Mouse (Mus musculus) neural tube, embryonic 13.5 days (tissue): ENCODE results near the gene Zfhx3. TPM values are rescaled to one million over a fixed set of nuclear protein-coding genes. Genes with fewer than 3 reads are reported as not detected.

Experiments used
- ATAC-seq: fragments of 200-750 bp; cut with Nextera tagmentation; 2 replicates; pipeline ENCODE4 v1.8.0; 2017; ENCODE audit warnings: low read depth, mild to moderate bottlenecking, moderate TSS enrichment, moderate library complexity
- H3K27ac ChIP-seq: fragments of 300-500 bp; sonication (generic); replicated peaks from 2 replicates; pipeline ENCODE4 v1.5.1; 2015; ENCODE audit warnings: moderate library complexity, mild to moderate bottlenecking, inconsistent platforms
- H3K27me3 ChIP-seq: fragments of 300-500 bp; sonication (generic); 2 replicates; pipeline ENCODE4 v1.6.1; 2015; ENCODE audit warnings: mild to moderate bottlenecking, inconsistent platforms
- H3K36me3 ChIP-seq: fragments of 300-500 bp; sonication (generic); 2 replicates; pipeline ENCODE4 v1.6.1; 2015; ENCODE audit warnings: mild to moderate bottlenecking, inconsistent platforms
- H3K4me1 ChIP-seq: fragments of 300-500 bp; sonication (generic); replicated peaks from 2 replicates; pipeline ENCODE4 v1.6.1; 2015; ENCODE audit warnings: inconsistent platforms
- H3K4me2 ChIP-seq: fragments of 300-500 bp; sonication (generic); 2 replicates; pipeline ENCODE4 v1.6.1; 2015; ENCODE audit warnings: inconsistent platforms, mild to moderate bottlenecking, moderate library complexity
- H3K4me3 ChIP-seq: fragments of 300-500 bp; sonication (generic); 2 replicates; pipeline ENCODE4 v1.5.1; 2015; ENCODE audit warnings: mild to moderate bottlenecking, inconsistent platforms
- H3K9ac ChIP-seq: fragments of 300-500 bp; sonication (generic); 2 replicates; pipeline ENCODE4 v1.6.1; 2015; ENCODE audit warnings: moderate library complexity, mild to moderate bottlenecking, inconsistent platforms
- H3K9me3 ChIP-seq: fragments of 300-500 bp; sonication (generic); 2 replicates; pipeline ENCODE4 v1.6.1; 2016; ENCODE audit warnings: inconsistent platforms
- WGBS: fragments of 180-500 bp; shearing (Covaris S2); methylation state at CpG from one replicate; pipeline ENCODE4 v1.1.7; 2015; 5-methylcytosine and 5-hydroxymethylcytosine counted together
- polyA plus RNA-seq: library from polyadenylated mRNA; unstranded; fragments of >200 nt; fragmentation: Nextera tagmentation; extraction: Ambion mirVana; gene quantifications from 2 replicates; pipeline ENCODE4 v1.2.1, GENCODE M21; 2015

Gene Zfhx3
- polyA plus RNA-seq, 1 experiment from 2014 or later, result 28.2 TPM

GRCm38 (mm10) chr8:107957566-107957965 is 15.1 kb downstream of the Zfhx3 start:
- no peak overlapping the region for H3K4me2 ChIP-seq
- H3K27me3 ChIP-seq, result no peaks in the 10 kb centered on the region
- peak overlapping the region; percentile 25; the same call in 1 of the 2 replicates for H3K27ac ChIP-seq
- 53% methylated on average over 8 of the region's 8 CpGs for WGBS
- H3K36me3 ChIP-seq, result no peaks in the 10 kb centered on the region
- no peaks in the 10 kb centered on the region for H3K9me3 ChIP-seq
- peaks cover 17% of the 10 kb centered on the region for H3K4me1 ChIP-seq
- no peak overlapping the region for H3K9ac ChIP-seq
- no peak for ATAC-seq
- H3K4me3 ChIP-seq, result no peak overlapping the region

GRCm38 (mm10) chr8:107960466-107960865 is 18.0 kb downstream of the Zfhx3 start:
- Histone ChIP-seq H3K4me2 (peak overlapping the region; percentile 4), H3K9ac (peak overlapping the region; percentile 19; the same call in 1 of the 2 replicates), H3K4me1 (peaks cover 17% of the 10 kb centered on the region), H3K36me3 (no peaks in the 10 kb centered on the region), H3K4me3 (no peak overlapping the region), H3K27me3 (no peaks in the 10 kb centered on the region), H3K9me3 (no peaks in the 10 kb centered on the region), H3K27ac (peak overlapping the region; percentile 59)
- ATAC-seq, result no peak
- 55% methylated on average over 11 of the region's 11 CpGs for WGBS

- WGBS, result 48% methylated on average over 8 of the region's 8 CpGs
- peak overlapping the region; percentile 59 for H3K27ac ChIP-seq
- H3K27me3 ChIP-seq, result no peaks in the 10 kb centered on the region
- H3K4me1 ChIP-seq, result peaks cover 17% of the 10 kb centered on the region
- no peak for ATAC-seq
- no peak overlapping the region for H3K4me3 ChIP-seq
- H3K4me2 ChIP-seq, result peak overlapping the region; percentile 4
- no peaks in the 10 kb centered on the region for H3K36me3 ChIP-seq
- no peaks in the 10 kb centered on the region for H3K9me3 ChIP-seq
- H3K9ac ChIP-seq, result peak overlapping the region; percentile 19; the same call in 1 of the 2 replicates
These were observed 18.4 kb downstream of the Zfhx3 start for GRCm38 (mm10) chr8:107960878-107961277.

GRCm38 (mm10) chr8:107972198-107972597 is 29.8 kb downstream of the Zfhx3 start:
- Histone ChIP-seq H3K4me1 (no peaks in the 10 kb centered on the region), H3K36me3 (no peaks in the 10 kb centered on the region)

GRCm38 (mm10) chr8:107974451-107974850 is 32.0 kb downstream of the Zfhx3 start:
- Histone ChIP-seq H3K4me1 (no peaks in the 10 kb centered on the region), H3K27me3 (peaks cover 39% of the 10 kb centered on the region), H3K27ac (no peak overlapping the region), H3K9ac (no peak overlapping the region), H3K4me2 (no peak overlapping the region), H3K4me3 (no peak overlapping the region), H3K9me3 (no peaks in the 10 kb centered on the region), H3K36me3 (no peaks in the 10 kb centered on the region)
- WGBS, result 77% methylated on average over 13 of the region's 13 CpGs
- no peak for ATAC-seq

More at GRCm38 (mm10) chr8:107972198-107972597, 29.8 kb downstream of the Zfhx3 start:
- Histone ChIP-seq H3K4me3 (no peak overlapping the region), H3K9me3 (no peaks in the 10 kb centered on the region), H3K9ac (no peak overlapping the region), H3K27me3 (peaks cover 23% of the 10 kb centered on the region), H3K4me2 (no peak overlapping the region), H3K27ac (no peak overlapping the region)
- 90% methylated on average over 4 of the region's 4 CpGs for WGBS
- no peak for ATAC-seq

- Histone ChIP-seq H3K27me3 (peaks cover 63% of the 10 kb centered on the region), H3K27ac (no peak overlapping the region), H3K9me3 (no peaks in the 10 kb centered on the region), H3K4me2 (no peak overlapping the region), H3K36me3 (no peaks in the 10 kb centered on the region), H3K4me3 (no peak overlapping the region), H3K9ac (no peak overlapping the region), H3K4me1 (peaks cover 9% of the 10 kb centered on the region; the same call in 1 of the 2 replicates)
- WGBS, result 71% methylated on average over 1 of the region's 1 CpGs
- ATAC-seq, result no peak
These were observed 35.8 kb downstream of the Zfhx3 start for GRCm38 (mm10) chr8:107978247-107978646.

GRCm38 (mm10) chr8:107980618-107981017 is 38.2 kb downstream of the Zfhx3 start:
- Histone ChIP-seq H3K4me3 (no peak overlapping the region), H3K36me3 (no peaks in the 10 kb centered on the region), H3K4me1 (peaks cover 9% of the 10 kb centered on the region; the same call in 1 of the 2 replicates), H3K27me3 (peaks cover 77% of the 10 kb centered on the region), H3K9me3 (no peaks in the 10 kb centered on the region), H3K9ac (no peak overlapping the region), H3K27ac (no peak overlapping the region), H3K4me2 (no peak overlapping the region)
- WGBS, result 16% methylated on average over 10 of the region's 10 CpGs
- ATAC-seq, result no peak

- Histone ChIP-seq H3K4me3 (no peak overlapping the region), H3K9me3 (no peaks in the 10 kb centered on the region), H3K27ac (no peak overlapping the region), H3K27me3 (peaks cover 78% of the 10 kb centered on the region), H3K4me1 (peaks cover 9% of the 10 kb centered on the region), H3K9ac (no peak overlapping the region), H3K4me2 (peak overlapping the region; percentile 37), H3K36me3 (no peaks in the 10 kb centered on the region)
- ATAC-seq, result peak; percentile 89
- WGBS, result 17% methylated on average over 15 of the region's 15 CpGs
These were observed 44.2 kb downstream of the Zfhx3 start for GRCm38 (mm10) chr8:107986629-107987028.

GRCm38 (mm10) chr8:107998874-107999273 is 56.4 kb downstream of the Zfhx3 start:
- peaks cover 6% of the 10 kb centered on the region for H3K4me1 ChIP-seq
- H3K4me3 ChIP-seq, result no peak overlapping the region
- H3K27ac ChIP-seq, result no peak overlapping the region

GRCm38 (mm10) chr8:108011516-108011915 is 69.1 kb downstream of the Zfhx3 start:
- 79% methylated on average over 11 of the region's 11 CpGs for WGBS
- no peak for ATAC-seq
- Histone ChIP-seq H3K27me3 (no peaks in the 10 kb centered on the region), H3K9ac (no peak overlapping the region), H3K4me2 (no peak overlapping the region), H3K4me3 (no peak overlapping the region), H3K36me3 (no peaks in the 10 kb centered on the region), H3K27ac (no peak overlapping the region), H3K4me1 (no peaks in the 10 kb centered on the region), H3K9me3 (no peaks in the 10 kb centered on the region)

More at GRCm38 (mm10) chr8:107998874-107999273, 56.4 kb downstream of the Zfhx3 start:
- ATAC-seq, result no peak
- Histone ChIP-seq H3K9me3 (no peaks in the 10 kb centered on the region), H3K9ac (no peak overlapping the region), H3K27me3 (0 out of 2 replicates have a peak, but pooled peaks cover 1% of the 10 kb centered on the region), H3K4me2 (no peak overlapping the region), H3K36me3 (no peaks in the 10 kb centered on the region)
- 96% methylated on average over 10 of the region's 10 CpGs for whole genome bisulfite sequencing

- 0 out of 2 replicates have a peak, but pooled peaks cover 6% of the 10 kb centered on the region for H3K4me1 ChIP-seq
- no peaks in the 10 kb centered on the region for H3K36me3 ChIP-seq
- no peak overlapping the region for H3K27ac ChIP-seq
- no peak overlapping the region for H3K4me3 ChIP-seq
- no peak overlapping the region for H3K4me2 ChIP-seq
- 84% methylated on average over 5 of the region's 5 CpGs for WGBS
- 0 out of 2 replicates have a peak, but pooled peaks cover 3% of the 10 kb centered on the region for H3K27me3 ChIP-seq
- no peak overlapping the region for H3K9ac ChIP-seq
- no peaks in the 10 kb centered on the region for H3K9me3 ChIP-seq
- no peak for ATAC-seq
These were observed 75.3 kb downstream of the Zfhx3 start for GRCm38 (mm10) chr8:108017727-108018126.

- Histone ChIP-seq H3K36me3 (no peaks in the 10 kb centered on the region), H3K4me3 (no peak overlapping the region), H3K4me2 (no peak overlapping the region), H3K27ac (no peak overlapping the region), H3K9me3 (no peaks in the 10 kb centered on the region), H3K9ac (no peak overlapping the region), H3K4me1 (0 out of 2 replicates have a peak, but pooled peaks cover 6% of the 10 kb centered on the region), H3K27me3 (0 out of 2 replicates have a peak, but pooled peaks cover 3% of the 10 kb centered on the region)
- WGBS, result 70% methylated on average over 3 of the region's 3 CpGs
- no peak for ATAC-seq
These were observed 77.2 kb downstream of the Zfhx3 start for GRCm38 (mm10) chr8:108019651-108020050.

GRCm38 (mm10) chr8:108022404-108022803 is 80.0 kb downstream of the Zfhx3 start:
- Histone ChIP-seq H3K4me2 (no peak overlapping the region), H3K27me3 (0 out of 2 replicates have a peak, but pooled peaks cover 3% of the 10 kb centered on the region), H3K4me3 (no peak overlapping the region), H3K36me3 (no peaks in the 10 kb centered on the region), H3K9ac (no peak overlapping the region), H3K4me1 (peaks cover 15% of the 10 kb centered on the region), H3K27ac (no peak overlapping the region), H3K9me3 (no peaks in the 10 kb centered on the region)
- 40% methylated on average over 4 of the region's 4 CpGs for WGBS
- ATAC-seq, result no peak
